Mouse (Mus musculus): ENCODE results near the gene Tspear.

- TF ChIP-seq CTCF (IDR thresholded peaks at IDR 0.05; ENCODE audit: low read depth, low read length) = no peak
- TF ChIP-seq GATA1 (IDR thresholded peaks at IDR 0.05; ENCODE audit: borderline replicate concordance, low read length) = no peak
Observed at GRCm38 (mm10) chr10:77645571-77645970, 40.8 kb upstream of the Tspear start.
